Mouse (Mus musculus): ENCODE data around the gene Irgm1. TPM values are rescaled to one million over a fixed set of nuclear protein-coding genes. Genes with fewer than 3 reads are reported as not detected.

Gene Irgm1
- polyA plus RNA-seq, 1 experiment from 2014 or later = 5.0 TPM

- no peaks in the 10 kb centered on the region for H3K36me3 ChIP-seq (ENCODE audit: control insufficient read depth, insufficient read depth, low read length)
- peak overlapping the region; percentile 77 for H3K4me3 ChIP-seq (replicated peaks; ENCODE audit: low read depth, low read length)
- peak overlapping the region; percentile 58 for H3K4me2 ChIP-seq (ENCODE audit: low read length)
- H3K9ac ChIP-seq (replicated peaks; ENCODE audit: low read length) = no peak overlapping the region
- H3K27me3 ChIP-seq (ENCODE audit: control insufficient read depth, insufficient read depth, low read length) = peaks cover 10% of the 10 kb centered on the region
- H3K9me3 ChIP-seq (ENCODE audit: control insufficient read depth, low read length) = no peaks in the 10 kb centered on the region
- no peak overlapping the region for H3K27ac ChIP-seq (replicated peaks; ENCODE audit: low read depth, low read length)
- WGBS = 68% methylated on average over 10 of the region's 10 CpGs
- DNase-seq = no peak
- no peak for ATAC-seq (ENCODE audit: low FRiP score, low TSS enrichment)
- peaks cover 7% of the 10 kb centered on the region for H3K4me1 ChIP-seq (ENCODE audit: control insufficient read depth, insufficient read depth, low read length)
Measured at GRCm38 (mm10) chr11:48838879-48839680, 32.4 kb downstream of the Irgm1 start.

GRCm38 (mm10) chr11:48838181-48838797 lies 33.2 kb downstream of the Irgm1 start:
- peaks cover 7% of the 10 kb centered on the region for H3K4me1 ChIP-seq (ENCODE audit: control insufficient read depth, insufficient read depth, low read length)
- ATAC-seq (ENCODE audit: low FRiP score, low TSS enrichment) = 0 out of 2 replicates have a peak, but pooled peaks have one; percentile 15
- H3K27me3 ChIP-seq (ENCODE audit: control insufficient read depth, insufficient read depth, low read length) = peaks cover 10% of the 10 kb centered on the region
- no peaks in the 10 kb centered on the region for H3K9me3 ChIP-seq (ENCODE audit: control insufficient read depth, low read length)
- peak overlapping the region; percentile 58 for H3K4me2 ChIP-seq (ENCODE audit: low read length)
- peak overlapping the region; percentile 77 for H3K4me3 ChIP-seq (replicated peaks; ENCODE audit: low read depth, low read length)
- H3K36me3 ChIP-seq (ENCODE audit: control insufficient read depth, insufficient read depth, low read length) = no peaks in the 10 kb centered on the region
- 3% methylated on average over 16 of the region's 16 CpGs for WGBS
- peak overlapping the region; percentile 69 for H3K9ac ChIP-seq (replicated peaks; ENCODE audit: low read length)
- no peak for DNase-seq
- H3K27ac ChIP-seq (replicated peaks; ENCODE audit: low read depth, low read length) = peak overlapping the region; percentile 66; the same call in 1 of the 2 replicates

GRCm38 (mm10) chr11:48837310-48838180 lies 33.9 kb downstream of the Irgm1 start:
- ATAC-seq (ENCODE audit: low FRiP score, low TSS enrichment) (peak; percentile 24), DNase-seq (peak; percentile 78)
- Histone ChIP-seq H3K9ac (replicated peaks; ENCODE audit: low read length) (peak overlapping the region; percentile 69), H3K36me3 (ENCODE audit: control insufficient read depth, insufficient read depth, low read length) (no peaks in the 10 kb centered on the region), H3K9me3 (ENCODE audit: control insufficient read depth, low read length) (no peaks in the 10 kb centered on the region), H3K4me2 (ENCODE audit: low read length) (peak overlapping the region; percentile 58), H3K4me3 (replicated peaks; ENCODE audit: low read depth, low read length) (peak overlapping the region; percentile 77), H3K27ac (replicated peaks; ENCODE audit: low read depth, low read length) (peak overlapping the region; percentile 66), H3K27me3 (ENCODE audit: control insufficient read depth, insufficient read depth, low read length) (peaks cover 10% of the 10 kb centered on the region), H3K4me1 (ENCODE audit: control insufficient read depth, insufficient read depth, low read length) (peaks cover 7% of the 10 kb centered on the region)
- WGBS = under 1% methylated on average over 76 of the region's 77 CpGs

- DNase-seq (no peak), ATAC-seq (ENCODE audit: low FRiP score, low TSS enrichment) (no peak)
- Histone ChIP-seq H3K36me3 (ENCODE audit: control insufficient read depth, insufficient read depth, low read length) (no peaks in the 10 kb centered on the region), H3K4me2 (ENCODE audit: low read length) (peak overlapping the region; percentile 58), H3K4me1 (ENCODE audit: control insufficient read depth, insufficient read depth, low read length) (peaks cover 7% of the 10 kb centered on the region), H3K9ac (replicated peaks; ENCODE audit: low read length) (peak overlapping the region; percentile 69), H3K9me3 (ENCODE audit: control insufficient read depth, low read length) (no peaks in the 10 kb centered on the region), H3K4me3 (replicated peaks; ENCODE audit: low read depth, low read length) (peak overlapping the region; percentile 77), H3K27ac (replicated peaks; ENCODE audit: low read depth, low read length) (no peak overlapping the region), H3K27me3 (ENCODE audit: control insufficient read depth, insufficient read depth, low read length) (peaks cover 10% of the 10 kb centered on the region)
- WGBS = 8% methylated on average over 11 of the region's 11 CpGs
Measured at GRCm38 (mm10) chr11:48836990-48837309, 34.5 kb downstream of the Irgm1 start.

- Histone ChIP-seq H3K4me3 (replicated peaks; ENCODE audit: low read depth, low read length) (no peak overlapping the region), H3K36me3 (ENCODE audit: control insufficient read depth, insufficient read depth, low read length) (no peaks in the 10 kb centered on the region), H3K27me3 (ENCODE audit: control insufficient read depth, insufficient read depth, low read length) (peaks cover 10% of the 10 kb centered on the region), H3K9me3 (ENCODE audit: control insufficient read depth, low read length) (no peaks in the 10 kb centered on the region), H3K27ac (replicated peaks; ENCODE audit: low read depth, low read length) (no peak overlapping the region), H3K9ac (replicated peaks; ENCODE audit: low read length) (no peak overlapping the region), H3K4me1 (ENCODE audit: control insufficient read depth, insufficient read depth, low read length) (peaks cover 7% of the 10 kb centered on the region), H3K4me2 (ENCODE audit: low read length) (no peak overlapping the region)
- 83% methylated on average over 6 of the region's 6 CpGs for WGBS
- DNase-seq (no peak), ATAC-seq (ENCODE audit: low FRiP score, low TSS enrichment) (no peak)
Measured at GRCm38 (mm10) chr11:48835923-48836322, 35.6 kb downstream of the Irgm1 start.

GRCm38 (mm10) chr11:48833731-48834639 lies 37.5 kb downstream of the Irgm1 start:
- peaks cover 7% of the 10 kb centered on the region for H3K4me1 ChIP-seq (ENCODE audit: control insufficient read depth, insufficient read depth, low read length)
- H3K27me3 ChIP-seq (ENCODE audit: control insufficient read depth, insufficient read depth, low read length) = no peaks in the 10 kb centered on the region; the same call in 1 of the 2 replicates
- peak overlapping the region; percentile 67 for H3K27ac ChIP-seq (replicated peaks; ENCODE audit: low read depth, low read length)
- under 1% methylated on average over 30 of the region's 30 CpGs for WGBS
- H3K9ac ChIP-seq (replicated peaks; ENCODE audit: low read length) = peak overlapping the region; percentile 59
- H3K4me2 ChIP-seq (ENCODE audit: low read length) = peak overlapping the region; percentile 65
- no peaks in the 10 kb centered on the region for H3K36me3 ChIP-seq (ENCODE audit: control insufficient read depth, insufficient read depth, low read length)
- DNase-seq (peak; percentile 93), ATAC-seq (ENCODE audit: low FRiP score, low TSS enrichment) (peak; percentile 88)
- H3K9me3 ChIP-seq (ENCODE audit: control insufficient read depth, low read length) = no peaks in the 10 kb centered on the region
- peak overlapping the region; percentile 53 for H3K4me3 ChIP-seq (replicated peaks; ENCODE audit: low read depth, low read length)

- ATAC-seq (ENCODE audit: low FRiP score, low TSS enrichment) = no peak
- DNase-seq = no peak
- Histone ChIP-seq H3K4me1 (ENCODE audit: control insufficient read depth, insufficient read depth, low read length) (peaks cover 1% of the 10 kb centered on the region), H3K4me2 (ENCODE audit: low read length) (peak overlapping the region; percentile 65), H3K27ac (replicated peaks; ENCODE audit: low read depth, low read length) (no peak overlapping the region), H3K27me3 (ENCODE audit: control insufficient read depth, insufficient read depth, low read length) (no peaks in the 10 kb centered on the region; the same call in 1 of the 2 replicates), H3K36me3 (ENCODE audit: control insufficient read depth, insufficient read depth, low read length) (no peaks in the 10 kb centered on the region), H3K9me3 (ENCODE audit: control insufficient read depth, low read length) (no peaks in the 10 kb centered on the region), H3K4me3 (replicated peaks; ENCODE audit: low read depth, low read length) (peak overlapping the region; percentile 53), H3K9ac (replicated peaks; ENCODE audit: low read length) (no peak overlapping the region)
- 44% methylated on average over 9 of the region's 9 CpGs for WGBS
Measured at GRCm38 (mm10) chr11:48833078-48833730, 38.3 kb downstream of the Irgm1 start.

All from midbrain, embryonic 14.5 days (tissue).